Mouse (Mus musculus) C2C12 (cell line): ENCODE measurements around the gene Eef1akmt4. TPM values are rescaled to one million over a fixed set of nuclear protein-coding genes. Genes with fewer than 3 reads are reported as not detected.

Experiments used
- H3K27me3 ChIP-seq: one replicate; pipeline ENCODE4 v1.6.1; 2011; ENCODE audit not compliant: control insufficient read depth, insufficient read depth, insufficient read length
- H3K36me3 ChIP-seq: one replicate; pipeline ENCODE4 v1.6.1; 2011; ENCODE audit not compliant: control insufficient read depth, insufficient read depth
- H3K4me3 ChIP-seq: one replicate; pipeline ENCODE4 v1.5.1; 2011; ENCODE audit warnings: mild to moderate bottlenecking, control low read depth; ENCODE audit not compliant: poor library complexity, insufficient read depth, severe bottlenecking
- H3K79me2 ChIP-seq: one replicate; pipeline ENCODE4 v1.6.1; 2011; ENCODE audit not compliant: control insufficient read depth, insufficient read depth
- H3K79me3 ChIP-seq: one replicate; pipeline ENCODE4 v1.6.1; 2011; ENCODE audit warnings: low read depth, control low read depth
- H3ac ChIP-seq: one replicate; pipeline ENCODE3; 2011; ENCODE audit warnings: low read depth; ENCODE audit not compliant: control insufficient read depth, insufficient read length
- CEBPB ChIP-seq: IDR thresholded peaks from one replicate; pipeline ENCODE4 v1.6.1; 2011; ENCODE audit warnings: low read depth, mild to moderate bottlenecking, control low read depth, moderate library complexity
- CTCF ChIP-seq: IDR thresholded peaks from one replicate; pipeline ENCODE4 v1.5.1; 2011; ENCODE audit not compliant: control insufficient read depth, insufficient read depth, insufficient read length
- FOSL1 ChIP-seq: IDR thresholded peaks from one replicate; pipeline ENCODE4 v1.8.0; 2011; ENCODE audit warnings: mild to moderate bottlenecking, low read length; ENCODE audit not compliant: poor library complexity, insufficient read depth, severe bottlenecking
- MAX ChIP-seq: IDR thresholded peaks from one replicate; pipeline ENCODE4 v1.6.1; 2011; ENCODE audit warnings: mild to moderate bottlenecking, control low read depth
- MYOD1 ChIP-seq: IDR thresholded peaks from one replicate; pipeline ENCODE4 v1.6.1; 2011; ENCODE audit warnings: low read depth; ENCODE audit not compliant: control insufficient read depth, insufficient read length
- MYOG ChIP-seq: IDR thresholded peaks from one replicate; pipeline ENCODE4 v1.6.1; 2011; ENCODE audit not compliant: control insufficient read depth, insufficient read length; ENCODE audit errors: extremely low read depth
- USF1 ChIP-seq: IDR thresholded peaks from one replicate; pipeline ENCODE4 v1.6.1; 2011; ENCODE audit warnings: low read depth, mild to moderate bottlenecking, control low read depth, moderate library complexity
- polyA plus RNA-seq: library from polyadenylated mRNA; unstranded; fragments of >200 nt; fragmentation: generic; extraction: Trizol; gene quantifications from one replicate; pipeline ENCODE4 v1.2.1, GENCODE M21; 2012; ENCODE audit warnings: missing spikeins

Gene Eef1akmt4
- polyA plus RNA-seq, 1 experiment = 32.5 TPM

DNA sequence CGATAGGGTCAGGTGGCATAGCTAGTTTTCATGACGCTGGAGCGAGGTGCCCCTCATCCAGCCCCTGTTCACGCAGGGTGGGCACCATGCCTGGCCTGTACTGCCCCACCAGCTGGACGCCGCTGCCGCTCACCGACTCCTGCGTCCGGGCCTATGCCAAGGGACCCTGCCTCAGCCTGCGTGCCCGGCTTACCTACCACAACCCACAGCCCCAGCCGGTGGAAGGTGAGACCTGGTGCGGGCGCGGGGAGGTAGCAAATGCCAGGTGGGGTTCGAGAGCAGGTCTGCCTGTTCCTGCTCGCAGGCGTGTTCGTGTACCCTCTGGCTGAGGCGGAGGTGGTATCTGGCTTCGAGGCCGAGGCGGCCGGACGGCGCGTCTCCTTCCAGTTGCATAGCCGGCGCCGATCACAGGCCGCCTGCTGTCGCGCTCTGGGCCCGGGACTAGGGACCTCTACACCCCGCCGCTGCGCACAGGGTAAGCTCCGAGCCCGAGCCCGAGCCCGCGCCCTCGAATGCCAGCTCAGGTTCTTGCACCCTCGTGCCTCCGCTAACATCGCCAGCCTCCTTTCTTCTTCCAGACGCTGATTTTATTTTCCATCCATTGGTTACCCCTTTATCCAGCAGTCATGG lies 20.2 kb upstream of the Eef1akmt4 start:
- peaks cover 76% of the 10 kb centered on the region for H3K27me3 ChIP-seq
- no peak overlapping the region for H3K4me3 ChIP-seq
- H3ac ChIP-seq = no peak overlapping the region
- no peaks in the 10 kb centered on the region for H3K79me3 ChIP-seq
- no peak for TF ChIP-seq CTCF
- no peak for TF ChIP-seq MYOD1
- no peak for TF ChIP-seq USF1
- TF ChIP-seq CEBPB = no peak
- TF ChIP-seq MAX = no peak
- no peak for TF ChIP-seq MYOG
- no peak for TF ChIP-seq FOSL1
- no peaks in the 10 kb centered on the region for H3K36me3 ChIP-seq
- no peaks in the 10 kb centered on the region for H3K79me2 ChIP-seq

DNA sequence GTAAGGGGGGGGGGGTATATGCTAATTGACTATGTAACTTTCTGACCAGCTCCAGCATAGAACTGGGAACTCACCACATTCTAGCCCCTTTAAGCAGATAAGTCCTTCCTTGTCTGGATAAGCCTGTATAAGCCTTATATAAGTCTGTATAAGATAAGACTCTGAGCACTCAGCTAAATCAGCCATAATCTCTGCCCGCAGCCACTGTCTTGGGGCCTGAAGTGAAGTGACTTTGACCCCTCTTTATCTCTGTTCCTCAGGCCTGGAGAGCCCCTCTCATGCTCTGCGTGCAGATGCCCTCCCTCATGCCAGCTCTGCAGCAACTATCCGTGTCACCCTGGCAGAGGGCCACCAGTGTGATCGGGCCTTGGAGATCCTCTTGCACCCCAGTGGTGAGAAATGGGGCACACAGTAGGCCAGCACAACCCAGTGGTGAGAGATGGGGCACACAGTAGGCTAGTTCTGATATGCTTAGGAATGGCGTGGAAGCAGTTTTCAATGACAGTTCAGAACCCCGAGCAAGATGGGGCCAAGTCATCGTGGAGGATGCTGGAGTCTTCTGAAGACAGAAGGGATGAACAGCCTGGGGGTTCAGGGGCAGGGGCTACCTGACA lies 16.2 kb upstream of the Eef1akmt4 start:
- peaks cover 82% of the 10 kb centered on the region for H3K27me3 ChIP-seq

DNA sequence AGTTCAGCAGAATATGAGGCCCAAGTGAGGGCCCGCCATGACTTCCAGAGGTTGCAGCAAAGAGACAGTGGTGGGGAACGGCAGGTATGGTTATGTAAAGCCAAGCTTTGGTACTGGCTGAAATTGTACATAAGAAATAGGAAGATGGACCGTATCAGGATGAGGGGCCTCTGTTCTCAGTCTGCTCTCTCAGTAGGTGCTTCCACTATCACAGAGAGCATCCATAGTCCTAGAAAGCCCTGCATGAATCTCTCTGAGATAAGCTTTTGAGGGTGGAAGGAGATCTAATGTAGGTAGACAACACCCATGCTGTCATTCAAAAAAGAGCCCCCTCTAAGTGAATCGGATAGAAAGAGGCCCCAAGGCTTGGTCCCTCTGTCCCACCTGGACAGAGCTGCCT lies 15.7 kb upstream of the Eef1akmt4 start:
- Histone ChIP-seq H3K79me3 (no peaks in the 10 kb centered on the region), H3K27me3 (peaks cover 76% of the 10 kb centered on the region), H3K36me3 (no peaks in the 10 kb centered on the region), H3ac (no peak overlapping the region), H3K4me3 (no peak overlapping the region), H3K79me2 (no peaks in the 10 kb centered on the region)
- no peak for TF ChIP-seq FOSL1
- TF ChIP-seq MYOD1 = no peak
- no peak for TF ChIP-seq MAX
- no peak for TF ChIP-seq CTCF
- TF ChIP-seq CEBPB = no peak
- no peak for TF ChIP-seq MYOG
- no peak for TF ChIP-seq USF1

More for the DNA sequence above, 16.2 kb upstream of the Eef1akmt4 start:
- Histone ChIP-seq H3K4me3 (no peak overlapping the region), H3K79me2 (no peaks in the 10 kb centered on the region), H3ac (no peak overlapping the region), H3K36me3 (no peaks in the 10 kb centered on the region), H3K79me3 (no peaks in the 10 kb centered on the region)
- TF ChIP-seq MAX (no peak), CEBPB (no peak), FOSL1 (no peak), CTCF (no peak), MYOD1 (no peak), USF1 (no peak), MYOG (no peak)

DNA sequence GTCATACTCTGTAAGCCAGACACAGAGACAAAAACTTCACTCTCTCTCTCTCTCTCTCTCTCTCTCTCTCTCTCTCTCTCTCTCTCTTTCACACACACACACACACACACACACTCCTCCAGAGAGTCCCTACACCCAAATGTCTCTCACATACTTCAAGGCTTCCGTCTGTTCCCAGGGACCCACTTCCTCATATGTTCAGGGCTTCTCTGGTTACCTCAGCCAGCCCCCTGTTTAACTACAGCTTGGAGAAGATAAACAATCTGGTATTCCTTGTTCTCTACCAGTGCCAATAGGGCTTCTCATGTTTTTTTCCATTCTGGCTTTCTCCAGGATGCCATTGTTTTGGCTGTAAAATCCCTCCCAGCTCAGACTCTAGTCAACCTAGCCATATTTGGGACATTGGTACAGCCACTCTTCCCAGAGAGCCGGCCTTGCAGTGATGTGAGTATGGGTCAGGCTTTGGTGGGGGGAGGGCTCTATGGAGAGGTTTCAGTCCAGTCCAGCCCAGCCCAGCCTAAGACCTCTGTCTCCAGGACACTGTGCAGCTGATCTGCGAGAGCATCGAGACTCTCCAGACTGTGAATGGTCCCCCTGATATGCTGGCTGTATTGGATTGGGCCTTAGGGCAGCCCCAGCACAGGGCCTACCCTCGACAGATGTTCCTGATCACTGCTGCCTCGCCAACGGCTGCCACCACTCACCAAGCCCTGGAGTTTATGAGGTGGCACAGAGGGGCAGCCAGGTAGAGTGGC lies 14.5 kb upstream of the Eef1akmt4 start:
- Histone ChIP-seq H3ac (no peak overlapping the region), H3K36me3 (no peaks in the 10 kb centered on the region), H3K27me3 (peaks cover 65% of the 10 kb centered on the region), H3K4me3 (no peak overlapping the region), H3K79me3 (no peaks in the 10 kb centered on the region), H3K79me2 (no peaks in the 10 kb centered on the region)
- TF ChIP-seq FOSL1 = no peak
- TF ChIP-seq CTCF = no peak
- TF ChIP-seq USF1 = no peak
- no peak for TF ChIP-seq MYOD1
- no peak for TF ChIP-seq MAX
- no peak for TF ChIP-seq MYOG
- TF ChIP-seq CEBPB = no peak

DNA sequence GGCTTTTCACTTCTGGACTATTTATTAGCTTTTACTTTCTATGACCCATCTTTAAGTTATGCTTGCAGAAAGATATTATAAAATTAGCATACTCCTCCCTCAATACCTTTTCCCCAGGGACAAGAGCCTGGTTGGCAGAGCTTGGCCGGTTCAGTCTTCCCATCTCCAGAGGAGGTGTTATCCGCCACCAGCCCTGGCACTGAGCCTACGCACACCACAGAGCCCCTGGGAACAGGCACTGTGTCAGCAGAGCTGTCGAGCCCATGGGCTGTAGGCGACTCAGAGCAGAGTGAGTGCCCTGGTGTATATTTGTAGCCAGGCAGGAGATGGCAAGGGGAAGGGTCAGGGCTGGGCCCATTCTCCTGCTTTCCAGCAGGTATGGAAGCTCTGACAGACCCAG lies 10.9 kb upstream of the Eef1akmt4 start:
- peaks cover 6% of the 10 kb centered on the region for H3K36me3 ChIP-seq
- H3K79me2 ChIP-seq = no peaks in the 10 kb centered on the region
- H3K27me3 ChIP-seq = peaks cover 31% of the 10 kb centered on the region
- H3ac ChIP-seq = no peak overlapping the region
- H3K79me3 ChIP-seq = no peaks in the 10 kb centered on the region
- TF ChIP-seq CTCF (no peak), CEBPB (no peak), MYOD1 (no peak), FOSL1 (no peak), USF1 (no peak), MAX (no peak), MYOG (no peak)
- no peak overlapping the region for H3K4me3 ChIP-seq
